In genomic region chr8:84178592-84178991, GRCm38 (mm10) we compare ENCODE assay signal across 22 mouse cellular contexts. TPM values are rescaled to one million over a fixed set of nuclear protein-coding genes. Genes with fewer than 3 reads are reported as not detected.
DNase-seq lines count a peak whose midpoint lies in the region; ATAC-seq lines count a peak whose summit lies in the region.
"Had no signal": no experiment of that assay in that cellular context is flagged by ENCODE, and none has a peak within 500 bp of the region (broad histone marks: within the 10 kb centered on the region; RNA-seq: fewer than 3 reads in every experiment).

No protein-coding gene starts in this region.

- H3K4me2 ChIP-seq in midbrain, embryonic 11.5 days: no peak overlapping the region
- no peak overlapping the region for H3K4me2 ChIP-seq in midbrain, embryonic 16.5 days (ENCODE audit: low read length)
- H3K4me2 ChIP-seq in midbrain, embryonic 15.5 days: peak overlapping the region; percentile 3; the same call in 1 of the 2 replicates
- H3K4me2 ChIP-seq: heart, embryonic 12.5 days; liver, embryonic 11.5 days had no signal

- peaks cover 61% of the 10 kb centered on the region for H3K4me1 ChIP-seq in heart, embryonic 10.5 days
- H3K4me1 ChIP-seq in midbrain, embryonic 11.5 days (ENCODE audit: control insufficient read depth, insufficient read depth, low read length): peaks cover 39% of the 10 kb centered on the region
- H3K4me1 ChIP-seq in midbrain, embryonic 16.5 days (ENCODE audit: control insufficient read depth, insufficient read depth, low read length): peaks cover 42% of the 10 kb centered on the region
- peaks cover 48% of the 10 kb centered on the region for H3K4me1 ChIP-seq in midbrain, embryonic 15.5 days

- 83% methylated on average over 8 of the region's 8 CpGs for WGBS in heart, embryonic 10.5 days
- 75% methylated on average over 8 of the region's 8 CpGs for WGBS in midbrain, embryonic 11.5 days
- 76% methylated on average over 8 of the region's 8 CpGs for WGBS in midbrain, embryonic 16.5 days
- WGBS in midbrain, embryonic 15.5 days: 77% methylated on average over 8 of the region's 8 CpGs

- no peaks in the 10 kb centered on the region for H3K27me3 ChIP-seq in heart, embryonic 10.5 days (ENCODE audit: insufficient read depth, poor library complexity, severe bottlenecking)
- H3K27me3 ChIP-seq in midbrain, embryonic 11.5 days (ENCODE audit: control insufficient read depth, insufficient read depth, low read length): no peaks in the 10 kb centered on the region
- no peaks in the 10 kb centered on the region for H3K27me3 ChIP-seq in midbrain, embryonic 16.5 days (ENCODE audit: control insufficient read depth, insufficient read depth, low read depth, low read length)
- no peaks in the 10 kb centered on the region for H3K27me3 ChIP-seq in midbrain, embryonic 15.5 days (replicated peaks)
- H3K27me3 ChIP-seq: heart, embryonic 12.5 days had no signal

- H3K9me3 ChIP-seq in heart, embryonic 10.5 days: no peaks in the 10 kb centered on the region
- H3K9me3 ChIP-seq in midbrain, embryonic 11.5 days (ENCODE audit: control insufficient read depth, low read length): no peaks in the 10 kb centered on the region
- H3K9me3 ChIP-seq in midbrain, embryonic 16.5 days (replicated peaks; ENCODE audit: control insufficient read depth, low read length, poor library complexity, severe bottlenecking): no peaks in the 10 kb centered on the region
- H3K9me3 ChIP-seq in midbrain, embryonic 15.5 days: no peaks in the 10 kb centered on the region
- H3K9me3 ChIP-seq: heart, embryonic 12.5 days; megakaryocyte, embryonic 14.5 days had no signal

- DNase-seq in heart, embryonic 10.5 days (ENCODE audit: low spot score): no peak
- DNase-seq in heart, postnatal 14 days: no peak
- no peak for DNase-seq in midbrain, embryonic 11.5 days (ENCODE audit: low spot score, missing footprints)
- peak; percentile 30 for DNase-seq in ZHBTc4 (ENCODE audit: low read depth, low spot score)
- no peak for DNase-seq in spleen, postnatal 14 days (ENCODE audit: low spot score in 2 of 2)
- DNase-seq: adrenal gland, adult 8-10 months; cerebellum, adult 9-11 months; kidney, adult 2 months; kidney, postnatal 36 days; lung, adult 18-20 months; lung, postnatal 14 days; retina, postnatal 1 day had no signal

- H3K9ac ChIP-seq in midbrain, embryonic 11.5 days (ENCODE audit: low read length): peak overlapping the region; percentile 29
- no peak overlapping the region for H3K9ac ChIP-seq in midbrain, embryonic 16.5 days (ENCODE audit: low read depth, low read length)
- H3K9ac ChIP-seq in midbrain, embryonic 15.5 days: no peak overlapping the region

- peaks cover 26% of the 10 kb centered on the region for H3K36me3 ChIP-seq in heart, embryonic 10.5 days
- H3K36me3 ChIP-seq in midbrain, embryonic 11.5 days (ENCODE audit: control insufficient read depth, insufficient read depth, low read length): peaks cover 4% of the 10 kb centered on the region
- peaks cover 8% of the 10 kb centered on the region; the same call in 1 of the 2 replicates for H3K36me3 ChIP-seq in midbrain, embryonic 16.5 days (ENCODE audit: control insufficient read depth, insufficient read depth, low read length)
- H3K36me3 ChIP-seq in midbrain, embryonic 15.5 days (replicated peaks): peaks cover 4% of the 10 kb centered on the region; the same call in 1 of the 2 replicates

- peak overlapping the region; percentile 30; the same call in 1 of the 2 replicates for H3K27ac ChIP-seq in heart, embryonic 10.5 days
- H3K27ac ChIP-seq in midbrain, embryonic 11.5 days (ENCODE audit: low read depth, low read length): no peak overlapping the region
- no peak overlapping the region for H3K27ac ChIP-seq in midbrain, embryonic 16.5 days (ENCODE audit: low read length)
- no peak overlapping the region for H3K27ac ChIP-seq in midbrain, embryonic 15.5 days

- intact Hi-C loops in heart, postnatal 14 days (cut with DNase I): no loop called here

- ATAC-seq in midbrain, embryonic 11.5 days (ENCODE audit: low FRiP score): no peak
- ATAC-seq in midbrain, embryonic 16.5 days: no peak
- ATAC-seq in midbrain, embryonic 15.5 days (replicated peaks): no peak

- no peak overlapping the region for H3K4me3 ChIP-seq in heart, embryonic 10.5 days
- no peak overlapping the region for H3K4me3 ChIP-seq in midbrain, embryonic 11.5 days (ENCODE audit: low read depth, low read length)
- no peak overlapping the region for H3K4me3 ChIP-seq in midbrain, embryonic 16.5 days (ENCODE audit: low read depth, low read length)
- H3K4me3 ChIP-seq in midbrain, embryonic 15.5 days: no peak overlapping the region
- H3K4me3 ChIP-seq: heart, embryonic 12.5 days; megakaryocyte, embryonic 14.5 days; myocyte had no signal

RNA-seq across cellular contexts. Expression of gene Nanos3, which starts 6.4 kb away (rescaled TPM):
- 1.2 and 2.3 TPM in 2 replicates for polyA plus RNA-seq in heart, embryonic 10.5 days (2016; fragmentation: Nextera tagmentation; extraction: Ambion mirVana)
- total RNA-seq in heart, postnatal 14 days (2021): 1 to 10 TPM; 1.8 to 2.0 TPM
- 4.7 and 4.9 TPM in 2 replicates for polyA plus RNA-seq in midbrain, embryonic 11.5 days (2014; fragmentation: Nextera tagmentation; extraction: Ambion mirVana)
- polyA plus RNA-seq in midbrain, embryonic 16.5 days (2015; fragmentation: Nextera tagmentation; extraction: Ambion mirVana): 6.6 and 7.1 TPM in 2 replicates
- polyA plus RNA-seq in midbrain, embryonic 15.5 days (2015; fragmentation: Nextera tagmentation; extraction: Ambion mirVana): 8.1 and 8.5 TPM in 2 replicates
- total RNA-seq: gastrocnemius, adult 8-10 months had no signal

RNA-seq across cellular contexts. Expression of gene 4930432K21Rik, which starts 30.8 kb away (rescaled TPM):
- polyA plus RNA-seq in heart, embryonic 10.5 days (2016; fragmentation: Nextera tagmentation; extraction: Ambion mirVana): 0.79 and 1.5 TPM in 2 replicates
- total RNA-seq in heart, postnatal 14 days (2021): under 1 TPM; 0.33 to 0.37 TPM
- polyA plus RNA-seq in midbrain, embryonic 11.5 days (2014; fragmentation: Nextera tagmentation; extraction: Ambion mirVana): 0.83 and 0.86 TPM in 2 replicates
- polyA plus RNA-seq in midbrain, embryonic 16.5 days (2015; fragmentation: Nextera tagmentation; extraction: Ambion mirVana): 2.1 and 2.5 TPM in 2 replicates
- polyA plus RNA-seq in midbrain, embryonic 15.5 days (2015; fragmentation: Nextera tagmentation; extraction: Ambion mirVana): 2.5 and 2.9 TPM in 2 replicates

RNA-seq across cellular contexts. Expression of gene Cc2d1a, which starts 30.9 kb away (rescaled TPM):
- 19.5 and 19.7 TPM in 2 replicates for polyA plus RNA-seq in heart, embryonic 10.5 days (2016; fragmentation: Nextera tagmentation; extraction: Ambion mirVana)
- total RNA-seq in heart, postnatal 14 days (2021): 10 to 100 TPM; 12.8 to 13.5 TPM
- polyA plus RNA-seq in midbrain, embryonic 11.5 days (2014; fragmentation: Nextera tagmentation; extraction: Ambion mirVana): 7.6 and 8.9 TPM in 2 replicates
- 55.7 and 64.8 TPM in 2 replicates for polyA plus RNA-seq in midbrain, embryonic 16.5 days (2015; fragmentation: Nextera tagmentation; extraction: Ambion mirVana)
- polyA plus RNA-seq in midbrain, embryonic 15.5 days (2015; fragmentation: Nextera tagmentation; extraction: Ambion mirVana): 52.5 and 53.3 TPM in 2 replicates

RNA-seq across cellular contexts. Expression of gene Podnl1, which starts 52.8 kb away (rescaled TPM):
- 0.05 and 0.10 TPM in 2 replicates for polyA plus RNA-seq in heart, embryonic 10.5 days (2016; fragmentation: Nextera tagmentation; extraction: Ambion mirVana)
- under 1 TPM in 1 of 2 experiments, not detected in 1; 0.12 TPM for total RNA-seq in heart, postnatal 14 days (2021)
- 0.25 and 0.32 TPM in 2 replicates for polyA plus RNA-seq in midbrain, embryonic 11.5 days (2014; fragmentation: Nextera tagmentation; extraction: Ambion mirVana)
- 0.53 and 0.70 TPM in 2 replicates for polyA plus RNA-seq in midbrain, embryonic 16.5 days (2015; fragmentation: Nextera tagmentation; extraction: Ambion mirVana)
- polyA plus RNA-seq in midbrain, embryonic 15.5 days (2015; fragmentation: Nextera tagmentation; extraction: Ambion mirVana): 0.68 and 0.73 TPM in 2 replicates
- total RNA-seq: gastrocnemius, adult 8-10 months; heart, postnatal 25 days; left cerebral cortex, adult 18-20 months; left cerebral cortex, postnatal 36 days had no signal

RNA-seq across cellular contexts. Expression of gene Zswim4, which starts 58.3 kb away (rescaled TPM):
- polyA plus RNA-seq in heart, embryonic 10.5 days (2016; fragmentation: Nextera tagmentation; extraction: Ambion mirVana): 14.4 and 17.5 TPM in 2 replicates
- total RNA-seq in heart, postnatal 14 days (2021): 10 to 100 TPM in 1 of 2 experiments, 1 to 10 TPM in 1; 9.1 to 10.1 TPM
- 19.4 and 24.7 TPM in 2 replicates for polyA plus RNA-seq in midbrain, embryonic 11.5 days (2014; fragmentation: Nextera tagmentation; extraction: Ambion mirVana)
- polyA plus RNA-seq in midbrain, embryonic 16.5 days (2015; fragmentation: Nextera tagmentation; extraction: Ambion mirVana): 22.4 and 26.4 TPM in 2 replicates
- 33.2 and 33.3 TPM in 2 replicates for polyA plus RNA-seq in midbrain, embryonic 15.5 days (2015; fragmentation: Nextera tagmentation; extraction: Ambion mirVana)
